Mouse (Mus musculus): ENCODE results near the gene Sntb2.

Gene Sntb2

DNA sequence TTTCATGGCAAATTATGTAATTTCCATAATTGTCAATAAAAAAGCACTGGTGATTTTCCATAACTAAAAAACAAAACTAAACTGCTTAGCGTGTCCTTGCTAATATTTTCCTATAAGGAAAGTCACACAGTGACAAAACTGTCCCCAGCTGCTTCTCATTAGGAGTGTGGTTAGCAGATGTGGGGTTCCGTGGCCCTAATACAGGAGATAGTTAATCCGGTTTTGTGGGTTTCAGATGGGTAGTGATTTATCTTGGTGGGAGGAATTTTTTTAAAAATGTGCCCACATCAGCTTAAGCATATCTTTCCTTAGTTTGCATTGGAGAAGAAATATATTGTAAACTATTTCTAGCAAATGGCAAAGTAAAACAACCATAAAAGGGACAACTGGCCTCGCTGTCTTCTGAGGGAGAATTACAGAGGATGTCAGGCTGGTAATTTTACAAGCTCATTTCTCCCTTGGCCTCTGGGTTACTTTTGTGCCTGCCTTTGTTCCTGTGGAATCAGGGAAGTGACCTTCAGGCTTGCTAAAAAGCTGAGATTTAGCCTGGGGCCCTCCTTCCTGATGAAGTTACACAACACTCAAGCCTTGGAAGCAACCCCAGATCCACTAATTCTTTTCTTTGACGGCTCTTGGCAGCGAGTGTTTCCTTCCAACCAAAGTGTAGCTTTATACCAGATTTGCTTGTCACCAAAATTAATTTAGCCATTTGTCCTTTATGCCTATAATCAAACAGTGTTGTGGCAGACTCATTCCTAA is 6.2 kb upstream of the Sntb2 start:
- no peak for DNase-seq (ENCODE audit: low read depth, low spot score)

DNA sequence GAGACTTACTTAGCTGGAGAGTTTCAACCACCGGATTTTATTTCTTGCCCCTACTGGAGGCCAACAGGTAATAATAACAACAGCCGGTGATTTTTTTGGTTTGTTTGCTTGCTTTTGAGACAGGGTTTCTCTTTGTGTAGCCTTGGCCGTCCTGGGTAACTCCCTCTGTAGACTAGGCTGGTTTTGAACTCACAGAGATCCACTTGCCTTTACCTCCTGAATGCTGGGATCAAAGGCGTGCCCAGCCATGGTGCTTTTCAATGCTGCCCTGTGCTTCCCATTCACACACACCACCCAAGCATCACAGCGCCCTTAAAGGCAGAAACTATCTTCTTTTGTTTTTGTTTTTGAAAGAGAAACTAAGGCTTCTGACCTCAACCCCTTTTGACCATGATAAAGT is 5.6 kb upstream of the Sntb2 start:
- DNase-seq (ENCODE audit: low read depth, low spot score) = no peak

DNA sequence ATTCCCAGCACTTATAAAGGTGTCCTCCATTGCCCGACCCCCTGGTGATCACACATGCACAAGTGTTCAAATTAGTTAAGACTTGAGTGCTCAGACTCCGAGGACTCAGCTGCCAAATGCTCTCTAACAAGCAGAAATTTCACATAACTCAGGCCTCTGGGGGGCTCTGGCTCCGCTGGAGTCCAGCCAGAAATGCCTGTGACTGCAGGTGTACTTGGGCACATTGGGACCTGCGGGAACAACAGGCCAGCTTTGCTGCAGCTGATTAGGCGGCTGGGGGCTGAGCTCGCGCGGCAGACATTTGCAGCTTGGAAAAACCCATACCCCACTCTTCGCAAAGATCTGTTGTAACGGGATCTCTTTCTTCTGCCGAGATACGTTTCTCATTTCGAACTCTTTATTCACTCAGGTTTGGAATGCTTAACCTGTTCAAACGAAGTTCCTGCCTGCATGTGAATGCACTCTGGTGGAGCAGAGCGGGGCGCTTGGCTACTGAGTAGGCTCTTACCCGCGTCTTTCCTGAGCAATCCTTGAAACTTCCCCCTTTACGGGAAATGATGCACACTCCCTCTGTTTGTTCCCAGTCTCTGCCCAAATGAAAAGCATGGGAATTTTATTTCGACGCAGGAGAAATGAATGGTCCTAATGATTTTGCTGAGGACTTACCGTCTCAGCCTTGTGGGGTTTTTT is 3.0 kb upstream of the Sntb2 start:
- DNase-seq (ENCODE audit: low read depth, low spot score) = no peak

DNA sequence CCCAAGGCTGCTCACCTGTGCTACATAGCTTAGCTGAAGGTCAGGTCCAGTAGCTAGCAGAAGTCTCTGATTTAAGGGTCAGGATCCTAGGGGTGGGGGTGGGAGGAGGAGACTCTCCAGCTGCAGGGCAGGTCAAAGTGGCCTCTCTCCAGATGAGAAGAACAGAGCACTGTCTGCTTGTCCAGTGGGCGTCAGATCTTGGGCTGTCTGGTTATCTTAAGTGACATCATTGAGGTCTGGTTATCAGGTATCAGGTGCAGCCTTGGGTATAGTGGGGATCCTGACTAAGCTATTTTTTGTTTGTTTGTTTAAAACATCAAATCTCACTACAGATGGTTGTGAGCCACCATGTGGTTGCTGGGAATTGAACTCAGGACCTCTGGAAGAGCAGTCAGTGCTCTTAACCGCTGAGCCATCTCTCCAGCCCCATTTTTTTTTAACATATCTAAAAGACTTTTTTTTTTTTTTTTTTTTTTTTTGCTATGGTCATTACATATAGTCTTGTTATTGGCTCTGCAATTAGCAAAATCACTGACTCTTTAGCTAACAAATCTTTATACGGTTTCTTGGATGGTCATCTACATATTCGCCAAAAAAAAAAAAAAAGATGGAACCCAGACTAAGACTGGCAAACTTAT is 1.9 kb upstream of the Sntb2 start:
- no peak for DNase-seq (ENCODE audit: low read depth, low spot score)

DNA sequence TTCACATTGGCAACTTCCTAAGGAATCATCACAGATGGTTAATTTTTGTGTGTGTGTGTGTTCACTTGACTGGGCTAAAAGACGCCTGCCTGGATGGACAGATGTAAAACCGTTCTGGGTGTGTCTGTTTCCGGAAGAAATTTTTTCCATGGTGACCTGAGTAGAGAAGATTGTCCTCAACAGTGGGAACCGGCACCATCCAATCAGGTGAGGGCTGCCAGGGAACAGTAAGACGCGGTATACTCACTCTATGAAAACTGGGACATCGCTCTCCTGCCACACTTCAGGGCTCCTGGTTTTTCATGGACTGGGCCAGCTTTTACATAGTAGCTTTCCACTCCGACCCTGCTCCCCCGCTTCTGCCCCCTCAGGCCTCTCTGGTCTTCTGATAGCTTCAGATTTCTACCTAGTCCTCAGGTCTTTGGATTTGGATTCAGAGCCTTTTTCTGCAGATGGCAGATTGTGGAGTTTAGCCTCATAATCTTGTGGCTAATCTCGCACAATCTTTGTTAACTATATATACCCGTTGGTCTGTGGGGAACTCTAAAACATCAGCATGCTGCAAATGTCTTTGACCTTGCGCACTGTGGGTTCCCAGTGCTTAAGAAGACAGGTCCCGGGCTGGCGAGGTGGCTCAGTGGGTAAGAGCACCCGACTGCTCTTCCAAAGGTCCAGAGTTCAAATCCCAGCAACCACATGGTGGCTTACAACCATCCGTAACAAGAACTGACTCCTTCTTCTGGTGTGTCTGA is 1.1 kb upstream of the Sntb2 start:
- no peak for DNase-seq (ENCODE audit: low read depth, low spot score)

DNA sequence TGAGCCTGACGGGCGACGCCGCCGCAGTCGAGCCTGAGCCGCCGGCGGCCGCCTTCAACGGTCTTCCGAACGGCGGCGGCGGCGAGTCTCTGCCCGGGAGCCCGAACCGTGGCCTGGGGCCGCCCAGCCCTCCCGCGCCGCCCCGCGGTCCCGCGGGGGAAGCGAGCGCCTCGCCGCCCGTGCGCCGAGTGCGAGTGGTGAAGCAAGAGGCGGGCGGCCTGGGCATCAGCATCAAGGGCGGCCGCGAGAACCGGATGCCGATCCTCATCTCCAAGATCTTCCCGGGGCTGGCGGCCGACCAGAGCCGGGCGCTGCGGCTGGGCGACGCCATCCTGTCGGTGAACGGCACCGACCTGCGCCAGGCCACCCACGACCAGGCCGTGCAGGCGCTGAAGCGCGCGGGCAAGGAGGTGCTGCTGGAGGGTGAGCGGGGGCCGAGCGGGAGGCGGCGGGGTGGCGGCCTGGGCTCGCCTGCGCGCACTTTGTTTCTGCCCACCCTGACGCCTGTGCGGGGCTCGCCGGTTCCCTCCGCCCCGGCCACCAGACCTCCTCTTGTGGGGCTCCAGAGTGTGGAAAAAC is 438 bp downstream of the Sntb2 start:
- DNase-seq (ENCODE audit: low read depth, low spot score) = no peak

DNA sequence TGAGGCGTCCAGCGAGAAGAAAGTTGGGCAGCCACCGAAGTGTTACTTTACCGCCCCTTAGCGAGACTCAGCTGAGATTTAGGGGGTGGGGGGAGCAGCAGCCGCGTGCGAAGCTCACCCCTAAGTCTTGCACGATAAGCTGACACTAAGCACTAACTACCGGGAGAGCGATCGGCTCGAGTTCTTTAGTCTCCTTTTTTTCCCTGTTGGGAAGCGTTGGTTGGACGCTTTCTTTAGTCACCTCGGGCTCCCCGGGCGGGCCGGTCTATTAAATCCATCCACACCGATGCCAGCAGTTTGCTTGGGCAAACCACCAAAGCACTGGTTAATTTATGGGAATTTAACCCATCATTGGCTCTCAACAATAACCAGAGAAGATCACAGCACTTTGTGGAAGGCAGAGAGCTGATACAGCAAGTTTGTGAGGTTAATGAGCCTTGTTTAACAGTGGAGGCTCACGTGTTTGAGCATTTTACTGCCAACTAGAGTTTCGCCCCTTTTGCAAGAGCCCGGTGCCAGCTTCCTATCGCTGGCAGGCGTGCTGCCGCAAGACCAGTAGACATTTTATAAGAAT is 1.0 kb downstream of the Sntb2 start:
- DNase-seq (ENCODE audit: low read depth, low spot score) = no peak

DNA sequence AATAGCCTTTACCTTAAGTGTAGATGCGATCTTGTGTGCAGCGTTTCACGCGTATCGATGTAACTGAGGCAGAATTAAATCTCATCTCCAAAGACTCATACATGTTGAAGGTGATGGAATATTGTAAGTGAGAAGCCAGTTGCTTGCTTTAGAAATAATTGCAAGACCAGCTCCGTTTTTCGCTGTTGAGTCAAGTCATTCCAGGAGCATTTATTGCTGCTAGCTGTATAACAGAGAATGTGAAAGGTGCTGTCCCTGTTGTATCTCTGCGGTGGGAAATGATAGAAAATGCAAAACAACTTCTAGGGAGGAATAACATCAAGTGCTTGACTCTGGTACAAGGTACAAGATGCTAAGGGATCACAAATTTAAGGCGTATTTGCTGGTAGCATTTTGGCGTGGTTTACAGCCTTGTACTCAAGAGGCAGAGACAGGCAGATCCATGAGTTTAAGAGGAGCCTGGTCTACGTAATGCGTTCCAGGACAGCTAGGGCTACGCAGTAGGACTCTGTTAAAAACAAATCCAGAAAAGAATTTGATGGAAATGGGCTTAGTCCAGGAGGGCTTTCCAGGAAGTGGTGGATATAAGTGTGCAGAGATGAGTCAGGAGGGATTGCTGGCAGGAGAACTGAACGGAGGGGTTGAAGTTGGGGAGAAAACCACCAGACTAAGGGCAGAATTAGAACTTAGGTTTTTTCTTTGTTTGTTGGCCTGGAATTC is 1.7 kb downstream of the Sntb2 start:
- no peak for DNase-seq (ENCODE audit: low read depth, low spot score)

DNA sequence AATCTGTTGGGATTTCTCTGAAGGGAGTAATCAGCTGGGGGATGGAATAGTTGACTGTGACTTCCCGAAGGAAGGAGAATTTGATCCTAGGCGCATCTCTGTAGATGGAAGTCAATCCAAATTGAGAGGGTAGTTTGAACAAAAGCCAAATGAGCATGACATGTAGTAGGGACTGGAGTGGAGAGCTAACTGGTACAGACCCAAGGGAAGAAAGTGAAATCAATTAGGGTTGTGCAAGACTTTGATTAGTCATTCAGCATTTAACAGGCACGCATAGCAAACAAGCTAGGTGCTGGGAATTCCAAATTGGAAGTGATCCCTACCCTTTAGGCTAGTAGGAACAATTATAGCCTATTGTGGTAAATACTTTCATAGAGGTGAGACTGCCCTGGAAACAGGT is 6.3 kb downstream of the Sntb2 start:
- DNase-seq (ENCODE audit: low read depth, low spot score) = no peak

DNA sequence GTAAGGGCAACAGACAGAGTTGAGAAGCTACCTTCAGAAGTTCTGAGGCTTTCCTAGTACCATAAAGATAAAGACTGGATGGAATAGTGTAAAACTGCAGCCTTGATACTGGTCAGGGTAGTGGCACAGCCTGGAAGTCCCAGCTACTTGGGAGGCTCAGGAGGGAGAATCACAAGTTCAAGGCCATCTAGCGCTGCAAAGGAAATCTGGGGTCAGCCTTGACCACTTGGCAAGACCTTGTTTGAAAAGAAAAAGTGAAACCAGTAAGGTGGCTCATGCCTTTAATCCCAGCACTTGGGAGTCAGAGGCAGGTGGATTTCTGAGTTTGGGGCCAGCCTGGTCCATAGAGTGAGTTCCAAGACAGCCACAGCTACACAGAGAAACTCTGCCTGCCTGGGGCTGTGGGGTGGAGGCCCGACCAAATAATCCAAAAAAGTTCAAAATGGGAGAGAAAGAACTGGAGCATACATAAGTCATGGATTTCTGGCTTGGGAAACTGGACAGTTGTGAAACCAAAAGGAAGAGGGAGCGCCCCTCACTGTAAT is 8.4 kb downstream of the Sntb2 start:
- DNase-seq (ENCODE audit: low read depth, low spot score) = no peak

DNA sequence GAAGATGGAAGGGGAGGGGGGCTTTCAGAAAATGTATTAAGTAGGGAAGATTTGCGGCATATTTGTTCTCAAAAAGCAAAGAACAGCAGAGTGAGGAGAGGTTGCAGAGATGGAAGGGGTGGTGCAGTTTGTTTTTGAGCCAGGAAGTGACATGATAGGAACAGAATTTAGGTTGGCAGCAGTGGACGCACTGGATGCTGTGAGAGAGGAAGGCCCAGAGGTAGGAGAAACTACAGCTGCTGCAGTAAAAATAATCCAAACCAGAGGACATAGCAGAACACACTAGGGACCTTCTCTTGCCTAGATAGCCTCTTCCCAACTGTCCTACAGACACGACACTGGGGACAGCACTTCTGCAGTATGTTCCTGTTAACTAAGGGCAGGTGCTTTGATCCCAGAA is 9.2 kb downstream of the Sntb2 start:
- no peak for DNase-seq (ENCODE audit: low read depth, low spot score)

DNA sequence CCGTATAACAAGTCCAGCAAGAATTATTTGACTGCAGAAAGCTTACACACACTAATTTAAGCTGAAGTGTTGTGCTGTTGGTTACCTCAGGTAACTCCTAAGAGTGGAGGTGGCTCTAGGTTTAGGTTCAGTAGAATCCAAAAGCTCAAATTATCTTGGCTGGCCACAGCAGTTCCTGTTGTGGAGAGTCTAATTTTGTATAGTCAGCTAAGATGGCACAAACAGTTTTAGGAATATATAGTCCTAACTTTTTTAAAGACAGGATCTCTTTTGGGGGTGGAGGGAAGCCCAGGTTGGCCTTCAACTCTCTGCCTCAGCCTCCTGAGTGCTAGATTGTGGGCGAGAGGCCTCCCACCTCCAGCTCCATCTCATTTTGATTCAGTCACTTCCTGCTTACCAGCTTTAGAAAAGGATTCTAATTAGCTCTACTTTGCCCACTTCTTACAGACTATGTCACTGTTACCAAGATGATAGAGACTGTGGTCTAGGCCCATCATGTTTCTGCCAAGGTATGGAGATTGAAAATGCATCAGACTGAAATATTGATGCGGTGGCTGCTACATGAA is 13.2 kb downstream of the Sntb2 start:
- no peak for DNase-seq (ENCODE audit: low read depth, low spot score)

DNA sequence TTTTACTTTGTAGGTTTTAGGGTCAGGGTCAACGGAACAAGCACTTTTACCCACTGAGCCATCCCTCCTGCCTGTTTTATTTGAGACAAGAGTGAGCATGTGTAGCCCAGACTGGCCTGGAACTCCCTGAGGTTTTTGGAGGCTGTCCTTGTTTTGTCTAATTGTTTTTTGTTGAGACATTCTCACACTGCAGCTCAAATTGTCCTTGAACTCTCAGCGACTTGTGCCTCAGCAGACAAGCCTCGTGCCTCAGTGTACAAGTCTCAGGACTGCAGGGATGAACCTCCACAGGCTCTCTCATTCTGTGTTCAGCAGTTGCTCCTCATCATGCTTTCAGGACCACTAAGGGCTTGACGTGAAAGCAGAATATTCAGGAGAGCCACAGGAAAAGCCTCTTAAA is 16.2 kb downstream of the Sntb2 start:
- DNase-seq (ENCODE audit: low read depth, low spot score) = no peak

DNA sequence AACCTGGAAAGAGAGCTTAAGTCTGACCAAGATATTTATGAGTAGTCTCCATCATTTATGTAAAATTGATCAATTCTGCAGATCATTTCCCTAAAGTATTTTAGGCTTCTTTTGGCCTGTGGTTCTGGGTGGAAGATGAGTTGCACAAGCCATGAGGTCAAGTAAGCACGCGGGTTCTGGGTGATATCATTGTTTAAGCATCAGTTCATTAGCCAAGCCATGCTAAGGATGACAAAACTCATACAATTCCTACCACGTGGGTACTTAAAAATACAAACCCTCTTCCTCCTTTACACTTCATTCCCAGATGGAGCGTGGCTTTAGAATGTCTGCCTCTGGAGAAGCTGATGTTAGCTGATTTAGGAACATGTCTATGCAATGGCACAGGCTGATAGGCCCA is 18.0 kb downstream of the Sntb2 start:
- DNase-seq (ENCODE audit: low read depth, low spot score) = no peak

DNA sequence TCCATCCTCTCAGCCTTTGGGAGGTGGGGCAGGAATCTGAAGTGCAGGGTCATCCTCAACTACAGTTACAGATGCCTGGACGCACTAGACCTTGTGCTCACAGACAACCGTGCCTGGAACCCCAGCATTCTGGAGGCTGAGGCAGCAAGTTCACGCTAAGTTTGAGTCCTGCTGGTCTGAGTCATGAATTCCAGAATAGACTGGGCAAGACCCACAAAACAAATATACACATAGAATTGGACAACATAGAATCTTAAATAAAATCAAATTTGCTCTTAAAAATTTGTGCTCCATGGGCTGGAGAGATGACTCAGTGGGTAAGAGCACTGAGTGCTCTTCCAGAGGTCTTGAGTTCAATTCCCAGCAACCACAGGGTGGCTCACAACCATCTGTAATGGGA is 21.5 kb downstream of the Sntb2 start:
- no peak for DNase-seq (ENCODE audit: low read depth, low spot score)

DNA sequence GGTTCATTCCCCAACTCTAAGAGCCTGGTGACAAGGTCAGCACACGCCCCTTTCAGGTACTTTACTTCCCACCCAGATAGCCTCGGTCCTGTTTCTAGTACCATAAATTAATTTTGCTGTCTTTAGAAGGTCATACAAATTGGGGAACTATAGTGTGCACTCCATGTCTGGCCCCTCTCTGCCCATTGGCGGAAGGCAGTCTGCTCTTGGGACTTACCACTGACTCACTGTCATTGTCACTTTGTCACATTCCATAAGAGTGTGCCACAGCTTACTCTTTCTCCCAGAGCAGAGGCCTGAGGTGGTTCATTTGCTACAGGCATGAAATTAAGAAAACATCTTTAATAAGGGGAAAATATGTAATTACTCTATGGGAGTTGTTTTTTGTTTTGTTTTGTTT is 22.7 kb downstream of the Sntb2 start:
- no peak for DNase-seq (ENCODE audit: low read depth, low spot score)

DNA sequence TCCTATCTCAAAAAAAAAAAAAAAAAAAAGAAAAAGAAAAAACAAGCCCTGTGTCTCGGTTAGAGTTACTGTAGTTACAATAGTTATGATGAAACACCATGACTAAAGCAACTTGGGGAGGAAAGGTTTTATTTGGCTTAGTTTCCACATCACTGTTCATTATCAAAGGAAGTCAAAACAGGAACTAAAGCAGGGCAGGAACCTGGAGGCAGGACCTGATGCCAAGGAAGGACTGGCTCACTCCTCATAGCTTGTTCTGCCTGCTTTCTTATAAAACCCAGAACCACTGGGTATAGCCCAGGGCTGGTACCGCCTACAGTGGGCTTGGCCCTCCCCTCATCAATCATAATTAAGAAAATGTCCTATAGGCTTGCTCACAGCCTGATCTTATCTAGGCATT is 24.1 kb downstream of the Sntb2 start:
- no peak for DNase-seq (ENCODE audit: low read depth, low spot score)

DNA sequence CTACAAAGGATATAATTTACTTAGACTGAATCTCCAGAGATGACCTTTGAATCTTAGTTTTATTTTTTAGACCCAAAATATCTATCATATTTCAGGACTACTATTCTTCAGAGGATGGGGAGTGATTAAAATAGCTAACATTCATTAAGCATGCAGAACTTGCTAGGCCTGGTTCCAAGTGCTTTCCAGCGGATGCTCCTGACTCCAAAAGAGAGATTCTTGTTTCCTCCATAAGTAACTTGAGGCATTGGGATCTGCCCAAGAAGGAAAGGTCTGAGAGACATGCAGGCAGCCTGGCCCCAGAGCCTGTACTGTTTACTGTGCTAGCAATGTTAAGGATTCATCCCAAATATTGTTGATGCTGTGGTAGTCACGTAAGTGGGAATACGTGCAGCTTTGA is 26.8 kb downstream of the Sntb2 start:
- DNase-seq (ENCODE audit: low read depth, low spot score) = no peak

DNA sequence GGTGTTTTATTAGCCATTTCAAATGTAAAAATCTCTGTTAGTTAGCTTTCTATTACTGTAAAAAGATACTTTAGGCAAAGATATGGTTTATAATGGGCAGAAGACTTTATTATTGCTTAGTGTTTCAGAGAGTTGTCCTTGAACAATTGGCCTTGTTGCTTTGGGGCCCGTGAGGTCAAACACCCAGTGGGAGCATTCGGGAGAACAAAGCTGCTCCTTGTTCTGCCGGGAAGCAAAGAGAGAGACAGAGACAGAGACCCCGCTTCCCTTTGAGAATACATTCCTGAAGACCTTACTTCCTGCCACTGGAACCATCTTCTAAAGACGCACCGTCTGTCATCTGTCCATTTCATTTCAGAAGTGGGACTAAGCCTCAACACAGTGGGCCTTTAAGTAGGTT is 27.8 kb downstream of the Sntb2 start:
- no peak for DNase-seq (ENCODE audit: low read depth, low spot score)

DNA sequence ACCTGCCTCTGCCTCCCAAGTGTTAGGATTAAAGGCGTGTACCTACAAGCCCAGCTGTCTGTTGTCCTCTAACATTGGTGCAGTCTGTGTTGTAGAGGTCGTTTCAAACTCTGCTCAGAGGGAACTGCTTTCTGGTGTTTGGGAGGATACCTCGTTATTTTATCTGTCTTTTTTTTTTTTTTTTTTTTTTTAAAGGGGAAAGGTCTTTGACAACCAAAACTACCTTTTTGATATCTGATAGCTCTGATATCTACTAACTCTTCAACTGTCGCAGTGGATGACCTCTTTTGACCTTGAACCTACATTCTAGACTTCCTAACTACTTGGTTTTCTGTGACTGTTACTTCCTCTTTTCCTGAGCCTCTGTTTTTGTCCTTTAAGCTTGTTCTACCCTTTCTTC is 29.0 kb downstream of the Sntb2 start:
- DNase-seq (ENCODE audit: low read depth, low spot score) = no peak

Data from telencephalon, adult 2 months (tissue).